Mouse (Mus musculus): ENCODE measurements around the gene Pgpep1l.

Gene Pgpep1l

GRCm38 (mm10) chr7:68263346-68264027, 546 bp downstream of the Pgpep1l start:
- in situ Hi-C loops (cut with MseI, MboI): no loop called here

- in situ Hi-C loops (cut with MseI, MboI): no loop called here
Observed at GRCm38 (mm10) chr7:68262612-68263200, 1.3 kb downstream of the Pgpep1l start.

GRCm38 (mm10) chr7:68259523-68260081, 4.4 kb downstream of the Pgpep1l start:
- in situ Hi-C loops (cut with MseI, MboI): no loop called here

GRCm38 (mm10) chr7:68258326-68259150, 5.5 kb downstream of the Pgpep1l start:
- in situ Hi-C loops (cut with MseI, MboI): no loop called here

- in situ Hi-C loops (cut with MseI, MboI): no loop called here
Observed at GRCm38 (mm10) chr7:68257767-68258166, 6.3 kb downstream of the Pgpep1l start.

DNA sequence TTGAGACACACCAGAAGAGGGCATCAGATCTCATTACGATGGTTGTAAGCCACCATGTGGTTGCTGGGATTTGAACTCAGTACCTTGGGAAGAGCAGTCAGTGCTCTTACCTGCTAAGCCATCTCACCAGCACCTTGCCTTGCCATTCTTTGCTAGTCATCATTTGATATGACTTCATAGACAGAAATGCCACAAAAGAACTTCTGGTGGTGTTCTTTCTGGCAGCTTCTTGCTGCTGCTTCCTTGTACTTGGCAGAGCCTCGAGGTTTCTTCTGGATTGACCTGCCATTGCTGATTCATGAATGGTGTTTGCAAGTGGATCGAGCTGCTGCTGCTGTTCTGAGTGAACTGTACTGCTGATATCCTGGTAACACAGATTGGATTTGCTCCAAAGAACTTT, 13.1 kb downstream of the Pgpep1l start:
- in situ Hi-C loops (cut with MseI, MboI): no loop called here

- in situ Hi-C loops (cut with MseI, MboI): no loop called here
Observed at GRCm38 (mm10) chr7:68250411-68250810, 13.6 kb downstream of the Pgpep1l start.

GRCm38 (mm10) chr7:68246249-68246648, 17.8 kb downstream of the Pgpep1l start:
- in situ Hi-C loops (cut with MseI, MboI): no loop called here

DNA sequence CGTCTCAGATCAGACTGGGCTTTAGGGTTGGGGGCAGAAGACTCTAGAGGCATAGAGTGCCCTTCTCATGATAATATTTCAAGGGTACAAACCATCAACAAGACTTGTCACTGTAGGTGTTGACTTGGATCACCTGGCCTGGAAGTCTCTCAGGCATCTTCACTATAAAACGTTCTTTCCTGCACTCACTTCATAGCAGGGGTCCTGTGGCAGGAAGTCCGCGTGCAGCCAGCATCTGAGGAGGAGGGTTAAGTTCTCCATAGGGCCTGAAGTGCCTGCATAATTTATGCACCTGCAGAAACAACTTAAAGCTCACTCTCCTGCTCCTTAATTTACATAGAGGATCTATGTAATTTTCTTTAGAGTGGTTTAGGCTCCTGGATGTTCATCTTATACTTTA, 18.4 kb downstream of the Pgpep1l start:
- in situ Hi-C loops (cut with MseI, MboI): no loop called here

GRCm38 (mm10) chr7:68241205-68241604, 22.8 kb downstream of the Pgpep1l start:
- in situ Hi-C loops (cut with MseI, MboI): no loop called here

- in situ Hi-C loops (cut with MseI, MboI): no loop called here
Observed at GRCm38 (mm10) chr7:68239220-68239827, 24.7 kb downstream of the Pgpep1l start.

DNA sequence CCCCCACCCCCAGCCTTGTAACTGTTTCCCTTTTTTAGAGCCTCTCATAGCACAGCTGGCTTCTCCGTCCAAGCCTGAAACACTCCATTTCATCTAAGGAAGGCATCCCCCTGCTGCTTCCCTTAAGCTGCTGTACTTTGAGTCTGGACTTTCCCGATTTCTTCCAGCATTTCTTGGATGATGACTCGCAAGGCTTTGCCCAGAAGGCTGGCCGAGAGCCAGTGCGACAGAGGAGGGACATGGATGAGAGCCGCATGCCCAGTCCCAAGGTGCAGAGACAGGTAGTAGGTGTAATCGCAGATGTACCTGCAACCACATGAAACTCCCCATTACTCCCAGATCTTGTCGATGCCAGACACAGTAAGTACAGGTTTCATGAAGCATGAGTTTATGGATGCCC, 27.2 kb downstream of the Pgpep1l start:
- in situ Hi-C loops (cut with MseI, MboI): no loop called here

DNA sequence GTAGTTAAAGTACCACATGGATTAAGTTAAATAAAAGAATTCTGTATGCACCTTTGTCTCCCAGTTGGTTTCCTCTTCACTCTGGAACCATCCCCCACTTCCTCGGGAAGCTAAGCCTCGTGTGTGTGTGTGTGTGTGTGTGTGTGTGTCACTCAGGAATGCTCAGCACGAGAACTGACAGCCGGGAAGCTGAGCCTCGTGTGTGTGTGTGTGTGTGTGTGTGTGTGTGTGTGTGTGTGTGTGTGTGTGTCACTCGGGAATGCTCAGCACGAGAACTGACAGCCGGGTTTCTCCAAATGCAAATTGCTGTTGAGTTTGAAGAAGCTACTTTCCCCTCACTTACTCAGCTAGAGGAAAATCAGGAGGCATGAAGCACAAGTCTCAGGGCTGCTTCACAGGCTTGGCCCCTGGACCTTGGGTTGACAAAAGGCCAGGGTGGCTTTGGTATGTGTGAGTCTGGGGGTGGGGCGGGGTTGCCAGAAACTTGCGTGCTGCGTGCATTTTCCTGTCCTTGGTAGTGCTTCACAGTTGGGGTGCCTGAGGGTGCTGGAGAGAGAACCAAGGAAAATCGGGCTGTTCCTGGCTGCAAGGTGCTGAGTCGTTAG, 30.3 kb downstream of the Pgpep1l start:
- in situ Hi-C loops (cut with MseI, MboI): no loop called here

DNA sequence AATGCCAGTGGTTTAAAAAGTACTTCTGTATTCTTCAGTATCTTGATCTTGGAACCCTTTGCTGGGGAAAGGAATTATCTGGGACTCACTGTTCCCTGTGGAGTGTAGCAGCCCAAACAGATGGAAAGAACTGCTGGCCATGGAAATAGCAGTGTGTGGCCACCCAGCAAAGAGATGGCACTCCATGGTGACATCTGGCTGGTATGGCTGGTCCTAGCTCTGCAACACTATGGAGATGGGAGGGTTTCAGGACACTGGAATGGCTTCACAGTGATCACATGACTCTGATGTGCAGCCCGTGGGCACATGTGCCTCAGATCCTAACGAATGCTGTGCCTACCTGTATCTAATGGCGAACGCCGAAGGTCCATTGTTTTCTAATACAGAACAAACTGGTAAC, 31.5 kb downstream of the Pgpep1l start:
- in situ Hi-C loops (cut with MseI, MboI): no loop called here

DNA sequence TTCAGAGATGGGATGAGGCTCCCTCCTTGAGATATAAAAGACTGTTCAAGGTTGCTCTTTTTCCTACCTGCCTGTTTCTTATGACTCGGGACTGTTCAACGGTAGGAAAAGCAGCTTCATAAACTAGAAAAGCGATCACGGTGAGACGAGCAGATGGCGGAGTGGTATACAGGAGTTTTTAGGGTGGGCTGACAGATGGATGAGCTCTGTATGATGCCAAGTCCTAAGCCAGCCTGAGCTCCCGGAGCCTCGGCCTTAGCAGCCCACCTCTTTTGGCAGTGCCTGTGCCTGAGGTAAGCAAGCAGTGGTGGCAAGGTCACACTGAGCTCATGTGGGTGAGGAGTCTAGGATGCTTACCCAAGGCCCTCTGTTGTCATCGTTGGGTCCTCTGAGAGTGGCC, 33.2 kb downstream of the Pgpep1l start:
- in situ Hi-C loops (cut with MseI, MboI): no loop called here

DNA sequence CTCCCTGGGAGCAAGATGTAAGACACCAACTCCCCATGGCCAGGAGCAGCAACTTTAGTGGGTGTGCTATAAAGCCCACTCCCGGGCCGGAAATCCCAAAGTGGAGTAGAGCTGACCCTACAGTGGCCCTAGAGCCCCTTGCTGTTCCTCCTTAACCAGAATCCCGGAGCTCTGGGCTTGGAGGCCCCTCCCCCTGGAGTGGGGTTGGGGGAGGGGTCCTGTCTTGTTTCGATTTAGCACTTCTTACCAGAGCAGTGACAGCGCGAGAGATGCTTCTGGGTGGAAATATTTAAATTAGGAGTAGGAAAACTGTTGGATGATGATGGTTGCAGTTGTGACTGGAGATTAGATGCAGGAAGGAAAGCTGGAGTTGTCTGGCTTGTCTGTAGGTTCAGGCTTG, 35.5 kb downstream of the Pgpep1l start:
- in situ Hi-C loops (cut with MseI, MboI): no loop called here

GRCm38 (mm10) chr7:68227621-68228020, 36.4 kb downstream of the Pgpep1l start:
- in situ Hi-C loops (cut with MseI, MboI): no loop called here

DNA sequence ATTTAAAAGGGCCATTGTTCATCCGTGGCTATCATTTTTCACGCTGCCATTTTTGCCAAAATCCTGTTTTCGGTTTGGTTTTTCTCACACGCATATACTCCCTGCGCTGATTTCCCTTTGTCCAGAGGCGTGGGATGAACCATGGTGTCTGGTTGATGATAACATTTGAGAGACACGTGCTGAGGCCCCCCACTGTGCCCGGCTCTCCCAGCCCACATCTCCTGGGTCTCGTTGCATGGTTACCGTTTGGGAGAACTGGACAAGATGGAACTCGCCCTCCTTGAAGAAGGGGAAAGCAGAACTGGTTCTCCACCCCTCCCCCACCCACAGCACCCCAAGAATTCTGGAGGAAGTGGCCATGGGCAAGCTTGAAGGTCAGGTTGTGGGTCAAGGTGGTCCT, 37.0 kb downstream of the Pgpep1l start:
- in situ Hi-C loops (cut with MseI, MboI): no loop called here

DNA sequence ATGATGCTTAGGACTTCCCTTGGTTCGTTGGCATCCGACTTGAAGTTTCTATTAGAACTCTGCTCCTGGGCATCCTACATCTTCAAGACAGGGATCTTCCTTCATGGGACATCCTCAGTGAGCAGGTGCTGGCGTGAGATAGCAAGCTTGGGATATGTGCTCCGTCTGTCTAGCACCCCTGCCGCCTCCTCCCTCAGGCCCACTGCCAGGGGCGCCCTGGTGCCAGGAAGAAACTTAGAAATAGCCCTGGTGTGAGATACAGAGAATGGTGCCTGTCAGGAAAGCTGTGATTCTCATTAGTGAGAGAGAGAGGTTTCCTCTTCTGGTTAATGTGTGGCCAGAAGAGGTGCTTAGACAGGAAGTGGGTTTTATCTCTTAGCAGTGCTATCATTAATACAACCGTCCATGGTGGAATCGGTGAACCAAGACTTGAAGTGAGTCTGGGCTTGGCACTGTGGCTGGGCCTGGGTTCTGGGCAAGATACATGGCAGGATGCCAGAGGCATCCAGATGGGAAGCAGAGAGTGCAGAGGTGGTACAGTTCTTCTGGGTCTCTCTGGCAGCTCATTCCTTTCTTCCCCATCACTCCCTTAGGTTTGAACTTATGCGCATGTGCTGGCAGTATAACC, 38.5 kb downstream of the Pgpep1l start:
- in situ Hi-C loops (cut with MseI, MboI): no loop called here

- in situ Hi-C loops (cut with MseI, MboI): no loop called here
Observed at GRCm38 (mm10) chr7:68224006-68224405, 40.0 kb downstream of the Pgpep1l start.

DNA sequence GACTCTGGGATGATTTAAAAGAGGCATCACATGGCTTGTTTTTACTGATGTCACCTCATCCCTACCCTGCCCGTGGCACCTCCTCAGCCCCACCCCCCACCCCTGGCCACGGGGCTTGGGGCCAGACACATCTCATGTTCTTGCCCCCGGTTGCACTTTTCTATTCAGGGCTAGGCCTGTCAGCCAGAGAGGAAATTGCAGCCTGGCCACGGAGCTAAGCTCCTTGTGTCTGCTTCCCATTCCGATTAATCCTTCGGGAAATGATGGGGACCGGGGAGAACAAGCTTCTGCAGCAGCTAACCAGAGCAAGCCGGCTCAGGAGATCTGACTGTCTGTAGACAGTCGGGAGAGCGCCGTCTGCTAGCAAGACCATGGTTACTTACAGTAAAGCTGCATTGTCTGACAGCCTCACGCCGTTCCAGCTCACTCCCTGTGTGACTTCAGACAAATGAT, 40.7 kb downstream of the Pgpep1l start:
- in situ Hi-C loops (cut with MseI, MboI): no loop called here

All from mouse trophoblast stem cell (cell line).